Mouse (Mus musculus) G1E (cell line): ENCODE data around the gene Ddx1. TPM values are rescaled to one million over a fixed set of nuclear protein-coding genes. Genes with fewer than 3 reads are reported as not detected.
"Not testable (repeated sequence)": the region's sequence is repeated elsewhere in the genome, so short reads cannot be mapped to it uniquely, and the experiment has no call there.

Experiments
- ATAC-seq: 2 replicates; pipeline ENCODE4 v1.8.0; 2016; ENCODE audit warnings: mild to moderate bottlenecking; ENCODE audit not compliant: insufficient number of reproducible peaks, poor library complexity, low FRiP score, severe bottlenecking; ENCODE audit errors: extremely low read depth
- DNase-seq: peaks from one replicate; pipeline ENCODE4 v3.0.0; 2012; ENCODE audit warnings: low spot score
- H3K27me3 ChIP-seq: 2 replicates; pipeline ENCODE4 v1.6.1; 2012; ENCODE audit warnings: mild to moderate bottlenecking, low read length, inconsistent platforms; ENCODE audit not compliant: insufficient read depth
- H3K36me3 ChIP-seq: replicated peaks from 2 replicates; pipeline ENCODE3; 2012; ENCODE audit warnings: mild to moderate bottlenecking, inconsistent platforms
- H3K4me1 ChIP-seq: 2 replicates; pipeline ENCODE4 v1.6.1; 2012; ENCODE audit warnings: low read depth, low read length, inconsistent platforms, mixed read lengths; ENCODE audit not compliant: insufficient read depth
- H3K4me3 ChIP-seq: 2 replicates; pipeline ENCODE4 v1.5.1; 2012; ENCODE audit warnings: low read depth, mild to moderate bottlenecking, inconsistent platforms, low read length, moderate library complexity, mixed read lengths
- H3K9me3 ChIP-seq: replicated peaks from 2 replicates; pipeline ENCODE4 v1.6.1; 2012; ENCODE audit warnings: inconsistent platforms
- CTCF ChIP-seq: IDR thresholded peaks from 2 replicates; pipeline ENCODE4 v1.5.1; 2012; ENCODE audit warnings: low read depth, low read length, inconsistent platforms, mixed read lengths
- GATA1 ChIP-seq: IDR thresholded peaks from 2 replicates; pipeline ENCODE4 v1.6.1; 2012; ENCODE audit warnings: borderline replicate concordance, low read length, inconsistent platforms, mixed read lengths
- GATA2 ChIP-seq: IDR thresholded peaks from 2 replicates; pipeline ENCODE4 v1.6.1; 2012; ENCODE audit warnings: low read depth, low read length, inconsistent platforms, borderline replicate concordance
- POLR2AphosphoS5 ChIP-seq: IDR thresholded peaks from 2 replicates; pipeline ENCODE4 v1.6.1; 2012; ENCODE audit warnings: low read depth, low read length, inconsistent platforms; ENCODE audit not compliant: insufficient replicate concordance
- TAL1 ChIP-seq: conservative IDR thresholded peaks from 2 replicates; pipeline ENCODE4 v1.6.1; 2012; ENCODE audit warnings: low read depth, low read length, inconsistent platforms, mixed read lengths
- polyA plus RNA-seq: library from polyadenylated mRNA; stranded (reverse); fragments of >175 nt; gene quantifications from 2 replicates; pipeline ENCODE4 v1.2.3, GENCODE M21; 2012
- total RNA-seq, 2 experiments: library from RNA; stranded (forward) in 1 of 2; stranded (reverse) in 1 of 2; fragments of 200-1000 nt in 1 of 2; fragments of >200 nt in 1 of 2; fragmentation: Nextera tagmentation in 1 of 2; gene quantifications; 2 replicates each; pipeline ENCODE4 v1.2.3; 2014 to 2017

Ddx1 gene
- total and polyA plus RNA-seq, 3 experiments = 7.0 to 181 (median 138) TPM

GRCm38 (mm10) chr12:13198157-13198556, 50.9 kb downstream of the Ddx1 start:
- TF ChIP-seq POLR2AphosphoS5 (no peak), GATA2 (no peak), CTCF (no peak), GATA1 (no peak), TAL1 (no peak)
- no peak overlapping the region for H3K4me3 ChIP-seq
- ATAC-seq = no peak
- no peaks in the 10 kb centered on the region for H3K4me1 ChIP-seq
- DNase-seq = no peak
- no peaks in the 10 kb centered on the region for H3K9me3 ChIP-seq
- peaks cover 15% of the 10 kb centered on the region for H3K27me3 ChIP-seq
- H3K36me3 ChIP-seq = no peaks in the 10 kb centered on the region

GRCm38 (mm10) chr12:13196146-13196545, 52.9 kb downstream of the Ddx1 start:
- no peak for TF ChIP-seq POLR2AphosphoS5
- Histone ChIP-seq H3K4me3 (no peak overlapping the region), H3K27me3 (peaks cover 8% of the 10 kb centered on the region; the same call in 1 of the 2 replicates), H3K4me1 (no peaks in the 10 kb centered on the region), H3K36me3 (no peaks in the 10 kb centered on the region), H3K9me3 (no peaks in the 10 kb centered on the region)
- DNase-seq = no peak
- ATAC-seq = no peak

GRCm38 (mm10) chr12:13195506-13195905, 53.5 kb downstream of the Ddx1 start:
- no peak for TF ChIP-seq POLR2AphosphoS5
- no peak for TF ChIP-seq TAL1
- no peak for TF ChIP-seq GATA1
- H3K27me3 ChIP-seq = peaks cover 5% of the 10 kb centered on the region; the same call in 1 of the 2 replicates
- no peak overlapping the region for H3K4me3 ChIP-seq
- H3K9me3 ChIP-seq = no peaks in the 10 kb centered on the region
- no peaks in the 10 kb centered on the region for H3K36me3 ChIP-seq
- H3K4me1 ChIP-seq = no peaks in the 10 kb centered on the region
- ATAC-seq (no peak), DNase-seq (no peak)

GRCm38 (mm10) chr12:13188059-13188700, 60.8 kb downstream of the Ddx1 start:
- H3K4me1 ChIP-seq = peaks cover 14% of the 10 kb centered on the region
- no peak overlapping the region for H3K4me3 ChIP-seq
- no peaks in the 10 kb centered on the region for H3K27me3 ChIP-seq
- no peak for DNase-seq
- H3K36me3 ChIP-seq = no peaks in the 10 kb centered on the region
- no peaks in the 10 kb centered on the region for H3K9me3 ChIP-seq
- ATAC-seq = no peak
- TF ChIP-seq GATA2 = no peak
- TF ChIP-seq TAL1 = no peak
- no peak for TF ChIP-seq POLR2AphosphoS5
- no peak for TF ChIP-seq CTCF
- no peak for TF ChIP-seq GATA1

- Histone ChIP-seq H3K4me3 (no peak overlapping the region), H3K9me3 (no peaks in the 10 kb centered on the region), H3K4me1 (peaks cover 33% of the 10 kb centered on the region), H3K27me3 (peaks cover 2% of the 10 kb centered on the region; the same call in 1 of the 2 replicates), H3K36me3 (no peaks in the 10 kb centered on the region)
- DNase-seq (no peak), ATAC-seq (peak; percentile 34)
- TF ChIP-seq TAL1 (no peak), CTCF (no peak), GATA2 (no peak), POLR2AphosphoS5 (no peak), GATA1 (no peak)
These were observed 62.8 kb downstream of the Ddx1 start for GRCm38 (mm10) chr12:13186209-13186608.

GRCm38 (mm10) chr12:13184873-13185361, 64.1 kb downstream of the Ddx1 start:
- DNase-seq (no peak), ATAC-seq (no peak)
- peaks cover 46% of the 10 kb centered on the region for H3K4me1 ChIP-seq
- H3K9me3 ChIP-seq = no peaks in the 10 kb centered on the region
- H3K36me3 ChIP-seq = no peaks in the 10 kb centered on the region
- no peak for TF ChIP-seq GATA2
- TF ChIP-seq CTCF = no peak
- no peak for TF ChIP-seq TAL1
- no peak for TF ChIP-seq GATA1
- no peak for TF ChIP-seq POLR2AphosphoS5
- H3K27me3 ChIP-seq = peaks cover 2% of the 10 kb centered on the region; the same call in 1 of the 2 replicates
- no peak overlapping the region for H3K4me3 ChIP-seq

- H3K4me1 ChIP-seq = peaks cover 53% of the 10 kb centered on the region
- not testable (repeated sequence) for H3K9me3 ChIP-seq, ATAC-seq, H3K36me3 ChIP-seq, H3K4me3 ChIP-seq, DNase-seq, H3K27me3 ChIP-seq
These were observed 64.9 kb downstream of the Ddx1 start for GRCm38 (mm10) chr12:13184136-13184535.
